Mouse (Mus musculus): ENCODE data around the gene Iffo1. TPM values are rescaled to one million over a fixed set of nuclear protein-coding genes. Genes with fewer than 3 reads are reported as not detected.

Gene Iffo1
- polyA plus RNA-seq, 1 experiment from 2014 or later = 4.2 TPM

DNA sequence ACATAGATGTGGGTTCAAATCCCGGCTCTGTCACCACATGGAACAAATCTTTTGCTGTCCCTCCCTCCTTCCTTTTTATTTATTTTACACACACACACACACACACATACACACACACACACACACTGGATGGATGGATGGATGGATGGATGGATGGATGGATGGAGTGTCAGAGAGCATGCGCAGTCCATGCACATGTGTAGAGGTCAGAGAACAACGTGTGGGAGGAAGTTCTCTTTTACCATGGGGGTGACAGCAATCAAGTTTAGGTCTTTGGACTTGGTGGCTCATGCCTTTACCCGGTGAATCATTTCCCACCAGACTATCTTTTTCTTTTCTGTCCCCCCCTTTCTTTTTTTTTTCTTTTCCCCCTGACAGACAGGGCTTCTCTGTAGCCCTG is 8.6 kb downstream of the Iffo1 start:
- Histone ChIP-seq H3K4me1 (ENCODE audit: control insufficient read depth, low read depth, low read length) (peaks cover 24% of the 10 kb centered on the region), H3K27me3 (ENCODE audit: control insufficient read depth, insufficient read depth, low read depth, low read length) (no peaks in the 10 kb centered on the region), H3K27ac (ENCODE audit: low read length) (no peak overlapping the region), H3K36me3 (ENCODE audit: control insufficient read depth, insufficient read depth) (no peaks in the 10 kb centered on the region), H3K4me3 (ENCODE audit: low read depth, low read length) (no peak overlapping the region), H3K9me3 (replicated peaks; ENCODE audit: control insufficient read depth, low read length) (no peaks in the 10 kb centered on the region), H3K9ac (ENCODE audit: low read depth, low read length) (no peak overlapping the region), H3K4me2 (ENCODE audit: low read depth, low read length) (no peak overlapping the region)
- ATAC-seq (ENCODE audit: low read depth) = no peak
- 72% methylated on average over 4 of the region's 4 CpGs for WGBS (ENCODE audit: insufficient replicate concordance)

DNA sequence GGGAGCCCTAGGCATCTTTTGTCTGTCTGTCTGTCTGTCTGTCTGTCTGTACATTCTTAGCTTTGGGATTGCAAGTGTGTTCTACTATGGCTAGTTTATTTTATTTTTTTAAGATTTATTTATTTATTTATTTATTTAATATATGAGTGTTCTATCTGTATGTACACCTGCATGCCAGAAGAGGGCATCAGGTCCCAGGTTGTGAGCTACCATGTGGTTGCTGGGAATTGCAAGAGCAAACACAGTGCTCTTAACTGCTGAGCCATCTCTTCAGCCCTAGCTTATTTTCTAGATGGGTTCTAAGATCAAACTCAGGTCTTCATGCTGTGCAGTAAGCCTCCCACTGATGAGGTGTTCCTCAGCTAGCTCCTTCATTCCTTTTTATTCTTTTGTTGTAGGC is 9.5 kb downstream of the Iffo1 start:
- no peak overlapping the region for H3K27ac ChIP-seq (ENCODE audit: low read length)
- H3K4me3 ChIP-seq (ENCODE audit: low read depth, low read length) = no peak overlapping the region
- peaks cover 24% of the 10 kb centered on the region for H3K4me1 ChIP-seq (ENCODE audit: control insufficient read depth, low read depth, low read length)
- H3K9ac ChIP-seq (ENCODE audit: low read depth, low read length) = no peak overlapping the region
- H3K36me3 ChIP-seq (ENCODE audit: control insufficient read depth, insufficient read depth) = no peaks in the 10 kb centered on the region
- no peaks in the 10 kb centered on the region for H3K9me3 ChIP-seq (replicated peaks; ENCODE audit: control insufficient read depth, low read length)
- no peak for ATAC-seq (ENCODE audit: low read depth)
- H3K4me2 ChIP-seq (ENCODE audit: low read depth, low read length) = no peak overlapping the region
- H3K27me3 ChIP-seq (ENCODE audit: control insufficient read depth, insufficient read depth, low read depth, low read length) = no peaks in the 10 kb centered on the region

- H3K4me2 ChIP-seq (ENCODE audit: low read depth, low read length) = no peak overlapping the region
- no peaks in the 10 kb centered on the region for H3K9me3 ChIP-seq (replicated peaks; ENCODE audit: control insufficient read depth, low read length)
- H3K4me3 ChIP-seq (ENCODE audit: low read depth, low read length) = no peak overlapping the region
- peaks cover 28% of the 10 kb centered on the region for H3K4me1 ChIP-seq (ENCODE audit: control insufficient read depth, low read depth, low read length)
- H3K27me3 ChIP-seq (ENCODE audit: control insufficient read depth, insufficient read depth, low read depth, low read length) = no peaks in the 10 kb centered on the region
- no peaks in the 10 kb centered on the region for H3K36me3 ChIP-seq (ENCODE audit: control insufficient read depth, insufficient read depth)
- H3K27ac ChIP-seq (ENCODE audit: low read length) = no peak overlapping the region
- 50% methylated on average over 8 of the region's 8 CpGs for WGBS (ENCODE audit: insufficient replicate concordance)
- H3K9ac ChIP-seq (ENCODE audit: low read depth, low read length) = no peak overlapping the region
- peak; percentile 12; the same call in 1 of the 2 replicates for ATAC-seq (ENCODE audit: low read depth)
Measured at GRCm38 (mm10) chr6:125155262-125155661, 10.2 kb downstream of the Iffo1 start.

GRCm38 (mm10) chr6:125156491-125156890 is 11.4 kb downstream of the Iffo1 start:
- peaks cover 2% of the 10 kb centered on the region; the same call in 1 of the 2 replicates for H3K36me3 ChIP-seq (ENCODE audit: control insufficient read depth, insufficient read depth)
- no peak overlapping the region for H3K9ac ChIP-seq (ENCODE audit: low read depth, low read length)
- no peak overlapping the region for H3K4me2 ChIP-seq (ENCODE audit: low read depth, low read length)
- H3K27ac ChIP-seq (ENCODE audit: low read length) = no peak overlapping the region
- no peak overlapping the region for H3K4me3 ChIP-seq (ENCODE audit: low read depth, low read length)
- WGBS (ENCODE audit: insufficient replicate concordance) = 74% methylated on average over 3 of the region's 3 CpGs
- peaks cover 40% of the 10 kb centered on the region for H3K4me1 ChIP-seq (ENCODE audit: control insufficient read depth, low read depth, low read length)
- no peaks in the 10 kb centered on the region for H3K27me3 ChIP-seq (ENCODE audit: control insufficient read depth, insufficient read depth, low read depth, low read length)
- no peaks in the 10 kb centered on the region for H3K9me3 ChIP-seq (replicated peaks; ENCODE audit: control insufficient read depth, low read length)
- no peak for ATAC-seq (ENCODE audit: low read depth)

- Histone ChIP-seq H3K9me3 (replicated peaks; ENCODE audit: control insufficient read depth, low read length) (no peaks in the 10 kb centered on the region), H3K27me3 (ENCODE audit: control insufficient read depth, insufficient read depth, low read depth, low read length) (no peaks in the 10 kb centered on the region), H3K4me2 (ENCODE audit: low read depth, low read length) (no peak overlapping the region), H3K27ac (ENCODE audit: low read length) (peak overlapping the region; percentile 49), H3K9ac (ENCODE audit: low read depth, low read length) (no peak overlapping the region), H3K36me3 (ENCODE audit: control insufficient read depth, insufficient read depth) (peaks cover 3% of the 10 kb centered on the region; the same call in 1 of the 2 replicates), H3K4me1 (ENCODE audit: control insufficient read depth, low read depth, low read length) (peaks cover 44% of the 10 kb centered on the region), H3K4me3 (ENCODE audit: low read depth, low read length) (no peak overlapping the region)
- WGBS (ENCODE audit: insufficient replicate concordance) = 69% methylated on average over 7 of the region's 7 CpGs
- ATAC-seq (ENCODE audit: low read depth) = peak; percentile 11; the same call in 1 of the 2 replicates
Measured at GRCm38 (mm10) chr6:125156903-125157614, 12.0 kb downstream of the Iffo1 start.

GRCm38 (mm10) chr6:125158944-125159492 is 14.0 kb downstream of the Iffo1 start:
- H3K27me3 ChIP-seq (ENCODE audit: control insufficient read depth, insufficient read depth, low read depth, low read length) = no peaks in the 10 kb centered on the region
- H3K36me3 ChIP-seq (ENCODE audit: control insufficient read depth, insufficient read depth) = peaks cover 6% of the 10 kb centered on the region; the same call in 1 of the 2 replicates
- H3K4me1 ChIP-seq (ENCODE audit: control insufficient read depth, low read depth, low read length) = peaks cover 48% of the 10 kb centered on the region
- H3K9me3 ChIP-seq (replicated peaks; ENCODE audit: control insufficient read depth, low read length) = no peaks in the 10 kb centered on the region
- no peak overlapping the region for H3K4me2 ChIP-seq (ENCODE audit: low read depth, low read length)
- no peak overlapping the region for H3K9ac ChIP-seq (ENCODE audit: low read depth, low read length)
- WGBS (ENCODE audit: insufficient replicate concordance) = 81% methylated on average over 15 of the region's 15 CpGs
- ATAC-seq (ENCODE audit: low read depth) = no peak
- no peak overlapping the region for H3K27ac ChIP-seq (ENCODE audit: low read length)
- no peak overlapping the region for H3K4me3 ChIP-seq (ENCODE audit: low read depth, low read length)

- no peak overlapping the region for H3K9ac ChIP-seq (ENCODE audit: low read depth, low read length)
- no peak for ATAC-seq (ENCODE audit: low read depth)
- H3K4me2 ChIP-seq (ENCODE audit: low read depth, low read length) = no peak overlapping the region
- peaks cover 6% of the 10 kb centered on the region; the same call in 1 of the 2 replicates for H3K36me3 ChIP-seq (ENCODE audit: control insufficient read depth, insufficient read depth)
- H3K27ac ChIP-seq (ENCODE audit: low read length) = no peak overlapping the region
- peaks cover 49% of the 10 kb centered on the region for H3K4me1 ChIP-seq (ENCODE audit: control insufficient read depth, low read depth, low read length)
- 58% methylated on average over 7 of the region's 7 CpGs for WGBS (ENCODE audit: insufficient replicate concordance)
- H3K9me3 ChIP-seq (replicated peaks; ENCODE audit: control insufficient read depth, low read length) = no peaks in the 10 kb centered on the region
- H3K4me3 ChIP-seq (ENCODE audit: low read depth, low read length) = no peak overlapping the region
- H3K27me3 ChIP-seq (ENCODE audit: control insufficient read depth, insufficient read depth, low read depth, low read length) = no peaks in the 10 kb centered on the region
Measured at GRCm38 (mm10) chr6:125159773-125160557, 14.9 kb downstream of the Iffo1 start.

GRCm38 (mm10) chr6:125160558-125160853 is 15.5 kb downstream of the Iffo1 start:
- Histone ChIP-seq H3K9ac (ENCODE audit: low read depth, low read length) (no peak overlapping the region), H3K27ac (ENCODE audit: low read length) (no peak overlapping the region), H3K4me1 (ENCODE audit: control insufficient read depth, low read depth, low read length) (peaks cover 47% of the 10 kb centered on the region), H3K27me3 (ENCODE audit: control insufficient read depth, insufficient read depth, low read depth, low read length) (no peaks in the 10 kb centered on the region), H3K36me3 (ENCODE audit: control insufficient read depth, insufficient read depth) (peaks cover 6% of the 10 kb centered on the region; the same call in 1 of the 2 replicates), H3K9me3 (replicated peaks; ENCODE audit: control insufficient read depth, low read length) (no peaks in the 10 kb centered on the region), H3K4me3 (ENCODE audit: low read depth, low read length) (no peak overlapping the region), H3K4me2 (ENCODE audit: low read depth, low read length) (no peak overlapping the region)
- no peak for ATAC-seq (ENCODE audit: low read depth)
- WGBS (ENCODE audit: insufficient replicate concordance) = 48% methylated on average over 10 of the region's 10 CpGs
